Mouse (Mus musculus): ENCODE measurements around the gene Gm17304. TPM values are rescaled to one million over a fixed set of nuclear protein-coding genes. Genes with fewer than 3 reads are reported as not detected.

The Gm17304 gene
- polyA plus RNA-seq, 1 experiment from 2014 or later, result not detected

DNA sequence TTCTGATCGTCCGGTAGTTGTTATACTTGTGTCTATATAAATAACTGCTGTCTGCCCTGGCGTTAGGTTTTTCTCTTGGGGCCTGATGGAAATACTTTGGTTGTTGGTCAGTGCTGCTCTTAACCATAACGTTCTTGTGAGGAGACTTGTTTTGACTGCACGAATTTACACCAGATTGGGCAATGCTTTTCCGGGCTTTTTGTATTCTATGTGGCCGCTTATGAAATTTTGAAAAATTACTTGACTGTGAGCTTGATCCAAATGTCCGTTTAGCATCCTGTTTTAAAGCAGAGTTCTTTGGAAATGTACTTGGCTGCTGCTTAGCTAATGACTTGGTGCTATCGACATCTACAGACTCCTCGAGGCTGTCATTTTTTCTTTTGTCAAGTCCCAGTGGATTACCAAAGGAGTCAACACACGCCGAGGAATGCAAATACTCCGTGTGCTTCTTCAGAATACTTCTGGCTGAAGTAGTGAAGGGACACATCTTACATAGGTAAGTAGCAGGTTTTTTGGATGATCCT, 27.6 kb downstream of the Gm17304 start:
- no peak overlapping the region for H3K4me3 ChIP-seq (ENCODE audit: low read depth, low read length)
- no peaks in the 10 kb centered on the region for H3K4me1 ChIP-seq (ENCODE audit: control insufficient read depth, insufficient read depth, low read length)
- H3K27me3 ChIP-seq (ENCODE audit: control insufficient read depth, insufficient read depth, low read length), result no peaks in the 10 kb centered on the region
- no peak overlapping the region for H3K4me2 ChIP-seq (replicated peaks; ENCODE audit: low read depth, low read length)
- 88% methylated on average over 13 of the region's 13 CpGs for WGBS
- ATAC-seq (ENCODE audit: insufficient number of reproducible peaks, insufficient read depth, low FRiP score, low read depth), result no peak
- H3K9ac ChIP-seq (replicated peaks; ENCODE audit: low read depth, low read length), result no peak overlapping the region
- no peaks in the 10 kb centered on the region for H3K9me3 ChIP-seq (ENCODE audit: control insufficient read depth, low read depth, low read length)
- peaks cover 42% of the 10 kb centered on the region for H3K36me3 ChIP-seq (ENCODE audit: control insufficient read depth, insufficient read depth, low read length)
- no peak overlapping the region for H3K27ac ChIP-seq (ENCODE audit: low read length)

DNA sequence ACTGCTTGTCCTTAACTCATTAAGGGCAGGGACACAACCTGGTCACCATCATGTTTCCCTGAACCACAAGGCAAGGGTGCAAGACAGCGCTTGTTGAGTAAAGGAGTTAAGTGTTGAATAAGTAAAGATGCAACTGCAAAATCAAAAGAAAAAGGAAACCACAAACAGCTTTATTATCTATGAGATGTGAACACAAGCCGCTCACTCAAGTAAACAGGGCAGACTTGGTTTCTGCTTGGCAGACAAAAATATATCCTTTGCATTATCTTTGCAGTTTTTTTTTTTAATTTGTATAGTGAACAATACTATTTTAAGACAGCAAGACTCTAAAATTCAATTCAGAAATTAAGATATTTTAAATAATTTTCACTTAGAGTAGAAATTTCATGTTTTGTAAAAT, 30.7 kb downstream of the Gm17304 start:
- H3K4me3 ChIP-seq (ENCODE audit: low read depth, low read length), result no peak overlapping the region
- 91% methylated on average over 2 of the region's 2 CpGs for WGBS
- no peak overlapping the region for H3K9ac ChIP-seq (replicated peaks; ENCODE audit: low read depth, low read length)
- H3K4me1 ChIP-seq (ENCODE audit: control insufficient read depth, insufficient read depth, low read length), result no peaks in the 10 kb centered on the region
- H3K9me3 ChIP-seq (ENCODE audit: control insufficient read depth, low read depth, low read length), result no peaks in the 10 kb centered on the region
- H3K27me3 ChIP-seq (ENCODE audit: control insufficient read depth, insufficient read depth, low read length), result no peaks in the 10 kb centered on the region
- no peak for ATAC-seq (ENCODE audit: insufficient number of reproducible peaks, insufficient read depth, low FRiP score, low read depth)
- H3K4me2 ChIP-seq (replicated peaks; ENCODE audit: low read depth, low read length), result no peak overlapping the region
- peaks cover 36% of the 10 kb centered on the region for H3K36me3 ChIP-seq (ENCODE audit: control insufficient read depth, insufficient read depth, low read length)
- H3K27ac ChIP-seq (ENCODE audit: low read length), result no peak overlapping the region

DNA sequence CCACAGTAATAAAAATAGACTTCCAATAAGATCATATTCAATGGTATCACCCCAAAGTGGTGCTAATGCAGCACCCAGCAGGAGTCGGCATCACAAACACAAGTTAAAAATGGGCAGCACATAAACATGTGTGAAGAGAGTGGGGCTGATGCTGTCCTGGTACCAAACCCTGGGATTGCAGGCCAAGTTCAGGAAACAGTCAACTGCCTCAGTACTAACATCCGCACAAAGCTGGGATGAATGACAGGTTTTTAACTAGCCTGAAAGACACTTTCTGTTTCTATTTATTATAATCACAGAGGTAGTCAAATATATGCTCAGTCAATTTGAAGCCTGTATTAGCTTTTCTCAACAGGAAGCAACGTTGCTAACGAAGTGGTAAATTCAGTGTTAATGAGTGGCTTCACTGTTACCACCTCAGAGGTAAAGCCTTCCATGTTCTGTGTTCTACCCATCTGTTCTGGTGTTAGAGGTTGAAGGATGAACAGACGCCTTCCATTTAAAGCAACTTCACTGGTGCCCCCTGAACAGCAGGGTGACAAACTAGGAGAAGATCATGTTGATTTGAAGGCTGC, 31.4 kb downstream of the Gm17304 start:
- H3K4me2 ChIP-seq (replicated peaks; ENCODE audit: low read depth, low read length), result no peak overlapping the region
- H3K4me3 ChIP-seq (ENCODE audit: low read depth, low read length), result no peak overlapping the region
- H3K9me3 ChIP-seq (ENCODE audit: control insufficient read depth, low read depth, low read length), result no peaks in the 10 kb centered on the region
- peaks cover 29% of the 10 kb centered on the region for H3K36me3 ChIP-seq (ENCODE audit: control insufficient read depth, insufficient read depth, low read length)
- H3K9ac ChIP-seq (replicated peaks; ENCODE audit: low read depth, low read length), result no peak overlapping the region
- ATAC-seq (ENCODE audit: insufficient number of reproducible peaks, insufficient read depth, low FRiP score, low read depth), result no peak
- WGBS, result 82% methylated on average over 5 of the region's 5 CpGs
- no peak overlapping the region for H3K27ac ChIP-seq (ENCODE audit: low read length)
- no peaks in the 10 kb centered on the region for H3K4me1 ChIP-seq (ENCODE audit: control insufficient read depth, insufficient read depth, low read length)
- no peaks in the 10 kb centered on the region for H3K27me3 ChIP-seq (ENCODE audit: control insufficient read depth, insufficient read depth, low read length)

DNA sequence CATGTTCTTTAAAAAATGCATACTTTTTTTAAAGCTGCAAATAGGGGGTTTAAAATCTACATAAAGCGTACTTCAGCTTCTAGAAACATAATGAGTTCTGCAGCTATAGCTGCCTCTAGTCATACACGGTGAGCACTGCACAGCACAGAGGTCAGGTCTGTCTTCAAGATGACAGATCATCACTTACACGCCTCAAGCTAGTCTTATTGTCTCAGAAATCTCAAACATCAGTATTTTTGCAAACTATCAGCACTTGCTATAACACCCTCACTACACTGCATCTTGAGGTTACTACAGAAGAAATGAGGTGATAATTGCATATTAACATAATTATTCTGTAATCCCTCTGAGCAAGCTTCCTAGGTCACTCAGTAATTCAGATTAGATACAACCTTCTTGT, 33.0 kb downstream of the Gm17304 start:
- no peak overlapping the region for H3K4me2 ChIP-seq (replicated peaks; ENCODE audit: low read depth, low read length)
- WGBS, result 68% methylated on average over 3 of the region's 3 CpGs

DNA sequence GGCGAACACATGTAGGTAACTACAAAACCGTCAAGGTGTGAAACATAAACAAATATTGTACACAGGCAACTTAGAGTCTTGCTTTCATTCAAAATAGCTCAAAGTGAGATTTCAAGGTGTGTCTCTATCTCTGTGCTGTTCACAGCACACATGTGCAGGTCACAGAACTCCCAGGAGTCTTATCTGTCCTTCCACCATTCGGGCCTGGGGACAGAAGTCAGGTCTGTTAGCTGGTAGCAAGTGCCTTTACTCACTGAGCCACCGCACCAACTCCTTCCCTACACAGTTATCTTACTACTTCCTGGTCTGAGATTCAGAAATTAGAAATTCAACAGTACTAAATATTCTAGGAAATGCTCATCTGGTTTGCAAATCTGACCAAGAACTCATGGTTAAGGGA, 34.5 kb downstream of the Gm17304 start:
- H3K27me3 ChIP-seq (ENCODE audit: control insufficient read depth, insufficient read depth, low read length), result no peaks in the 10 kb centered on the region
- no peak overlapping the region for H3K9ac ChIP-seq (replicated peaks; ENCODE audit: low read depth, low read length)
- H3K4me3 ChIP-seq (ENCODE audit: low read depth, low read length), result no peak overlapping the region
- 86% methylated on average over 4 of the region's 4 CpGs for WGBS
- H3K4me1 ChIP-seq (ENCODE audit: control insufficient read depth, insufficient read depth, low read length), result no peaks in the 10 kb centered on the region
- no peak overlapping the region for H3K4me2 ChIP-seq (replicated peaks; ENCODE audit: low read depth, low read length)
- no peaks in the 10 kb centered on the region for H3K36me3 ChIP-seq (ENCODE audit: control insufficient read depth, insufficient read depth, low read length)
- no peak for ATAC-seq (ENCODE audit: insufficient number of reproducible peaks, insufficient read depth, low FRiP score, low read depth)
- H3K9me3 ChIP-seq (ENCODE audit: control insufficient read depth, low read depth, low read length), result no peaks in the 10 kb centered on the region
- no peak overlapping the region for H3K27ac ChIP-seq (ENCODE audit: low read length)

More for the DNA sequence above, 33.0 kb downstream of the Gm17304 start:
- no peaks in the 10 kb centered on the region for H3K9me3 ChIP-seq (ENCODE audit: control insufficient read depth, low read depth, low read length)
- H3K36me3 ChIP-seq (ENCODE audit: control insufficient read depth, insufficient read depth, low read length), result peaks cover 13% of the 10 kb centered on the region
- no peaks in the 10 kb centered on the region for H3K4me1 ChIP-seq (ENCODE audit: control insufficient read depth, insufficient read depth, low read length)
- H3K4me3 ChIP-seq (ENCODE audit: low read depth, low read length), result no peak overlapping the region
- ATAC-seq (ENCODE audit: insufficient number of reproducible peaks, insufficient read depth, low FRiP score, low read depth), result no peak
- H3K27me3 ChIP-seq (ENCODE audit: control insufficient read depth, insufficient read depth, low read length), result no peaks in the 10 kb centered on the region
- no peak overlapping the region for H3K27ac ChIP-seq (ENCODE audit: low read length)
- H3K9ac ChIP-seq (replicated peaks; ENCODE audit: low read depth, low read length), result no peak overlapping the region

DNA sequence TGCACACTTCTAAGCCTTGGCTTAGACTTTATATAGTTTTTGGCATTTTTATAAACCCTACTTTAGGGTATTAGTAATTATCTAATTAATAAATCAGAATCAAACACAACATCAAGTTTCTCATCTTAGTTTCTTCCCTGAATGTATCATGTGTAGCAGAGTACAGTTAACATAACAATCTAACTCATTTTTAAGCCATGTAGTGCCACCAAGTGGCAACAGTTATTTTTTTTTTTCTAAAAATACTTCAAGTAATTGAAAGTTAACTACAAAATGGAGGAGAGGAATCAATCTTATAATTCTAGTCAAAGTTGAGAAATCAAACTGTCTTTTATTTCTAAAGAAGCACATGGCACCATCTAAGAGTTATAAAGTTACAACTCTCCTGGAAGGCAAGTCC, 40.5 kb downstream of the Gm17304 start:
- ATAC-seq (ENCODE audit: insufficient number of reproducible peaks, insufficient read depth, low FRiP score, low read depth), result no peak
- no peak overlapping the region for H3K4me3 ChIP-seq (ENCODE audit: low read depth, low read length)
- H3K9ac ChIP-seq (replicated peaks; ENCODE audit: low read depth, low read length), result no peak overlapping the region

DNA sequence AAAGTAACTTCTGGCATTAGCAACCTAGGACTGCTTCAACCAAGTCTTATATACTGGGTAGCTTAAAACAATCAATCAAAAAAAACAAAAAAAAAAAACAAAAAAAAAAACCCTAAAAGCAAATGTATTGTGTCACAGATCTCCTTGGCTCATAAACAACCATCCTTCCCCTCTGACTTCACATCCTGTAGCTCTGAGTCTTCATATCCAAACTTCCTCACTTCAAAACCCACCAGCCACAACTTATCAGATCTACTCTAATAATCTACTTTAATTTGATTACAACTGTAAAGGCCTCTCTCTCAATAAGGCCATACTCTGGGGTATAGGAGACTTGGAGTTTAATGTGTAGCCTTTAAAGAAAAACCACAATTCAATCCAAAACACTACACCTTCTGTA, 41.1 kb downstream of the Gm17304 start:
- no peaks in the 10 kb centered on the region for H3K9me3 ChIP-seq (ENCODE audit: control insufficient read depth, low read depth, low read length)
- H3K4me3 ChIP-seq (ENCODE audit: low read depth, low read length), result no peak overlapping the region
- no peak for ATAC-seq (ENCODE audit: insufficient number of reproducible peaks, insufficient read depth, low FRiP score, low read depth)
- no peaks in the 10 kb centered on the region for H3K27me3 ChIP-seq (ENCODE audit: control insufficient read depth, insufficient read depth, low read length)
- no peak overlapping the region for H3K9ac ChIP-seq (replicated peaks; ENCODE audit: low read depth, low read length)
- no peak overlapping the region for H3K4me2 ChIP-seq (replicated peaks; ENCODE audit: low read depth, low read length)
- peaks cover under 1% of the 10 kb centered on the region; the same call in 1 of the 2 replicates for H3K36me3 ChIP-seq (ENCODE audit: control insufficient read depth, insufficient read depth, low read length)
- H3K27ac ChIP-seq (ENCODE audit: low read length), result no peak overlapping the region
- no peaks in the 10 kb centered on the region for H3K4me1 ChIP-seq (ENCODE audit: control insufficient read depth, insufficient read depth, low read length)

More for the DNA sequence above, 40.5 kb downstream of the Gm17304 start:
- Histone ChIP-seq H3K9me3 (ENCODE audit: control insufficient read depth, low read depth, low read length) (no peaks in the 10 kb centered on the region), H3K27ac (ENCODE audit: low read length) (no peak overlapping the region), H3K4me1 (ENCODE audit: control insufficient read depth, insufficient read depth, low read length) (no peaks in the 10 kb centered on the region), H3K36me3 (ENCODE audit: control insufficient read depth, insufficient read depth, low read length) (no peaks in the 10 kb centered on the region), H3K27me3 (ENCODE audit: control insufficient read depth, insufficient read depth, low read length) (no peaks in the 10 kb centered on the region), H3K4me2 (replicated peaks; ENCODE audit: low read depth, low read length) (no peak overlapping the region)

DNA sequence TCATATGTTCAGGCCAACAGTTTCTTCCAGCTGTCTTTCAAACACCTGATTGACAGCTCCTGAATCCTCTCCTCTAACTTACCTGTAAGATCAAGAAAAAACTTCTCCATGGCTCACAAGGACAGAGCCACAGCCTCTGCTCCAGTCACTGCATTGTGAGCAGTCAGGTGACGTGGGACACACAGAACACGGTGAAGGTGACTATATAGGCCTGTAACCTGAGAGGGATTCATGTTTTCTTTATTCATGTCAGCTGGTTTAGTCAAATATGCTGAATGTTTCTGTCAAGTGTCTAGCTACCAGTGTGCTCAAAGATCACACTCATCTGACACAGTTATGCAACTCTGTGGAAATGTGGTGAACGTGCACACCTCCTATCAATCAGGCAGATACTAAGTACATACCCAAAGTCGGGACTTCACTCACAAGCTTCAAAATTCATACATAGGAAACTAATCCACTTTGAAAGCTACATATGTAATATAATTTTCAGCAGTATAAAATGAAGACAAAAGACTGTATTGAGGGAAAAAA, 43.4 kb downstream of the Gm17304 start:
- 85% methylated on average over 4 of the region's 4 CpGs for WGBS
- peaks cover 8% of the 10 kb centered on the region; the same call in 1 of the 2 replicates for H3K36me3 ChIP-seq (ENCODE audit: control insufficient read depth, insufficient read depth, low read length)
- no peak overlapping the region for H3K4me2 ChIP-seq (replicated peaks; ENCODE audit: low read depth, low read length)
- H3K9me3 ChIP-seq (ENCODE audit: control insufficient read depth, low read depth, low read length), result no peaks in the 10 kb centered on the region
- ATAC-seq (ENCODE audit: insufficient number of reproducible peaks, insufficient read depth, low FRiP score, low read depth), result no peak
- no peak overlapping the region for H3K9ac ChIP-seq (replicated peaks; ENCODE audit: low read depth, low read length)
- H3K27me3 ChIP-seq (ENCODE audit: control insufficient read depth, insufficient read depth, low read length), result no peaks in the 10 kb centered on the region
- H3K27ac ChIP-seq (ENCODE audit: low read length), result no peak overlapping the region
- H3K4me1 ChIP-seq (ENCODE audit: control insufficient read depth, insufficient read depth, low read length), result no peaks in the 10 kb centered on the region
- H3K4me3 ChIP-seq (ENCODE audit: low read depth, low read length), result no peak overlapping the region
